ENCODE assay signal across 12 mouse cellular contexts in genomic region chr9:51883319-51883718, GRCm38 (mm10).
DNase-seq lines count a peak whose midpoint lies in the region; ATAC-seq and TF ChIP-seq lines count a peak whose summit lies in the region.
"Had no signal": no experiment of that assay in that cellular context is flagged by ENCODE, and none has a peak within 500 bp of the region (broad histone marks: within the 10 kb centered on the region; RNA-seq: fewer than 3 reads in every experiment).

No protein-coding gene starts in this region.

- POLR2A ChIA-PET in Patski (lab: Charles Lee) = interaction anchor here (0.9 kb wide), 1 partner anchor 10 kb away, joined by 4 read pairs; no protein-coding TSS in a partner anchor

- H3K4me2 ChIP-seq in kidney, embryonic 14.5 days (replicated peaks; ENCODE audit: low read depth, low read length) = no peak overlapping the region
- no peak overlapping the region for H3K4me2 ChIP-seq in intestine, embryonic 16.5 days (ENCODE audit: low read depth, low read length)
- H3K4me2 ChIP-seq: heart, embryonic 15.5 days had no signal

- peaks cover 4% of the 10 kb centered on the region; the same call in 1 of the 2 replicates for H3K4me1 ChIP-seq in kidney, embryonic 14.5 days (ENCODE audit: control insufficient read depth, insufficient read depth, low read length)
- H3K4me1 ChIP-seq in intestine, embryonic 16.5 days (ENCODE audit: control insufficient read depth, insufficient read depth, low read length) = peaks cover 3% of the 10 kb centered on the region; the same call in 1 of the 2 replicates
- H3K4me1 ChIP-seq: heart, embryonic 15.5 days had no signal

- TF ChIP-seq CTCF in Patski (IDR thresholded peaks at IDR 0.05) = no peak

- H3K4me3 ChIP-seq in kidney, embryonic 14.5 days (ENCODE audit: low read length) = no peak overlapping the region
- no peak overlapping the region for H3K4me3 ChIP-seq in intestine, embryonic 16.5 days (ENCODE audit: low read length)
- H3K4me3 ChIP-seq: heart, embryonic 15.5 days had no signal

- H3K27me3 ChIP-seq in kidney, embryonic 14.5 days (ENCODE audit: control insufficient read depth, insufficient read depth, low read length) = no peaks in the 10 kb centered on the region
- H3K27me3 ChIP-seq in Patski = no peaks in the 10 kb centered on the region
- H3K27me3 ChIP-seq in intestine, embryonic 16.5 days (replicated peaks; ENCODE audit: control insufficient read depth, insufficient read depth, low read length) = no peaks in the 10 kb centered on the region
- H3K27me3 ChIP-seq: CH12.LX; heart, embryonic 15.5 days had no signal

- H3K36me3 ChIP-seq in kidney, embryonic 14.5 days (ENCODE audit: control insufficient read depth, insufficient read depth, low read length) = no peaks in the 10 kb centered on the region
- no peaks in the 10 kb centered on the region for H3K36me3 ChIP-seq in intestine, embryonic 16.5 days (ENCODE audit: control insufficient read depth, insufficient read depth, low read length)
- H3K36me3 ChIP-seq: heart, embryonic 15.5 days had no signal

- no peaks in the 10 kb centered on the region; the same call in 1 of the 2 replicates for H3K9me3 ChIP-seq in kidney, embryonic 14.5 days (ENCODE audit: control insufficient read depth, low read length)
- no peaks in the 10 kb centered on the region for H3K9me3 ChIP-seq in intestine, embryonic 16.5 days (ENCODE audit: control insufficient read depth, low read length)
- H3K9me3 ChIP-seq: heart, embryonic 15.5 days had no signal

- no peak overlapping the region for H3K9ac ChIP-seq in kidney, embryonic 14.5 days (ENCODE audit: low read depth, low read length)
- no peak overlapping the region for H3K9ac ChIP-seq in intestine, embryonic 16.5 days (ENCODE audit: low read depth, low read length)
- H3K9ac ChIP-seq: heart, embryonic 15.5 days had no signal

- CTCF ChIA-PET in Patski (lab: Charles Lee) = no interaction called here

- H3K27ac ChIP-seq in kidney, embryonic 14.5 days (ENCODE audit: low read depth, low read length) = no peak overlapping the region
- H3K27ac ChIP-seq in intestine, embryonic 16.5 days (ENCODE audit: low read length) = no peak overlapping the region
- H3K27ac ChIP-seq: heart, embryonic 15.5 days had no signal

- ATAC-seq in kidney, embryonic 14.5 days (ENCODE audit: low FRiP score, low TSS enrichment) = no peak
- peak; percentile 61 for ATAC-seq in Patski
- no peak for ATAC-seq in intestine, embryonic 16.5 days
- no peak for ATAC-seq in megakaryocyte progenitor cell, adult 5-6 weeks (replicated peaks; ENCODE audit: poor library complexity)

- peak; percentile 39 to 45 for DNase-seq in kidney, postnatal 4 days
- DNase-seq in Patski (ENCODE audit: low read depth, low spot score) = peak; percentile 86
- peak; percentile 76 to 82 for DNase-seq in adrenal gland, postnatal 36 days
- peak; percentile 31 to 60 for DNase-seq in heart, postnatal 14 days
- DNase-seq in frontal cortex, postnatal 36 days (ENCODE audit: low spot score in 2 of 2) = no peak
- DNase-seq: cerebellum, adult 11 months; embryo, embryonic 11 days had no signal

- WGBS in kidney, embryonic 14.5 days = 83% methylated on average over 4 of the region's 4 CpGs
- 70% methylated on average over 4 of the region's 4 CpGs for WGBS in intestine, embryonic 16.5 days

- in situ Hi-C loops in Patski (cut with MboI; ENCODE audit: low pct_unique_long_range_greater_than_20kb) = no loop called here

- intact Hi-C loops in heart, postnatal 14 days (cut with DNase I) = no loop called here

Comparison
In these comparisons a context has a peak if more than half of its experiments do, and no peak if none do; other contexts are left out.
1. DNase-seq: peak in kidney, postnatal 4 days (2 of 2), Patski (single experiment), adrenal gland, postnatal 36 days (2 of 2) and heart, postnatal 14 days (2 of 2); none in frontal cortex, postnatal 36 days (0 of 2).